Mouse (Mus musculus): ENCODE measurements around the gene Fgfr2. TPM values are rescaled to one million over a fixed set of nuclear protein-coding genes. Genes with fewer than 3 reads are reported as not detected.

The Fgfr2 gene
- polyA plus RNA-seq, 1 experiment from 2014 or later = 24.1 TPM

DNA sequence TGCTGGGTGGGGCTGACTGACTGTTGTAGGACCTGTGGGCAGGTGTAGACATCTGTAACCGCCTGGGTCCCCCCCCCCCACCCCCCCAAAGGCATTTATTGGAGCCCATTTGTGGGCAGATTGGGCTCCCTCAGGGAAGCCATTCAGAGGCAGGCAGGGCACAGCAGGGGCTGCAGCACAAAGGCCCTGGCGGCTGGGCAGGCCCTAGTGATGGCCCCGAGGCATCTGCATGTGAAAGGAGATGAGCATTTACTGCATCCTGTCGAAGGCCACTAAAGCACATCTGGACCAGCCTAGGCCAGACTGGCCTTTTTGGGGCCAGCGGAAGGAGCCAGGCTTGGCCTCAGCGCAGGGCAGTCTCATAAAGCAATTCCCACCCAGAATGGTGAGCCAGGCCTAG is 506.8 kb downstream of the Fgfr2 start:
- H3K4me2 ChIP-seq (ENCODE audit: low read length) = no peak overlapping the region
- no peak overlapping the region for H3K27ac ChIP-seq (ENCODE audit: low read depth, low read length)
- peaks cover 2% of the 10 kb centered on the region; the same call in 1 of the 2 replicates for H3K4me1 ChIP-seq (ENCODE audit: control insufficient read depth, insufficient read depth, low read depth, low read length)
- H3K27me3 ChIP-seq (replicated peaks; ENCODE audit: control insufficient read depth, insufficient read depth, low read length) = no peaks in the 10 kb centered on the region
- no peak overlapping the region for H3K9ac ChIP-seq (ENCODE audit: low read depth, low read length)
- no peaks in the 10 kb centered on the region for H3K36me3 ChIP-seq (ENCODE audit: control insufficient read depth, insufficient read depth, low read length)
- no peak overlapping the region for H3K4me3 ChIP-seq (ENCODE audit: low read length)
- no peak for ATAC-seq
- 26% methylated on average over 5 of the region's 6 CpGs for WGBS
- no peaks in the 10 kb centered on the region for H3K9me3 ChIP-seq (ENCODE audit: control insufficient read depth, low read length)

GRCm38 (mm10) chr7:132615346-132615745 is 507.8 kb downstream of the Fgfr2 start:
- H3K4me2 ChIP-seq (ENCODE audit: low read length) = no peak overlapping the region
- no peaks in the 10 kb centered on the region for H3K27me3 ChIP-seq (replicated peaks; ENCODE audit: control insufficient read depth, insufficient read depth, low read length)
- H3K4me3 ChIP-seq (ENCODE audit: low read length) = no peak overlapping the region
- H3K9ac ChIP-seq (ENCODE audit: low read depth, low read length) = no peak overlapping the region
- no peaks in the 10 kb centered on the region for H3K36me3 ChIP-seq (ENCODE audit: control insufficient read depth, insufficient read depth, low read length)
- H3K9me3 ChIP-seq (ENCODE audit: control insufficient read depth, low read length) = no peaks in the 10 kb centered on the region
- peaks cover 7% of the 10 kb centered on the region for H3K4me1 ChIP-seq (ENCODE audit: control insufficient read depth, insufficient read depth, low read depth, low read length)
- H3K27ac ChIP-seq (ENCODE audit: low read depth, low read length) = no peak overlapping the region
- 17% methylated on average over 3 of the region's 3 CpGs for WGBS
- no peak for ATAC-seq

- no peak overlapping the region for H3K4me3 ChIP-seq (ENCODE audit: low read length)
- ATAC-seq = no peak
- no peak overlapping the region for H3K9ac ChIP-seq (ENCODE audit: low read depth, low read length)
- no peak overlapping the region for H3K27ac ChIP-seq (ENCODE audit: low read depth, low read length)
- no peak overlapping the region for H3K4me2 ChIP-seq (ENCODE audit: low read length)
- peaks cover 7% of the 10 kb centered on the region for H3K4me1 ChIP-seq (ENCODE audit: control insufficient read depth, insufficient read depth, low read depth, low read length)
- WGBS = 94% methylated on average over 8 of the region's 8 CpGs
- no peaks in the 10 kb centered on the region for H3K9me3 ChIP-seq (ENCODE audit: control insufficient read depth, low read length)
- H3K27me3 ChIP-seq (replicated peaks; ENCODE audit: control insufficient read depth, insufficient read depth, low read length) = no peaks in the 10 kb centered on the region
- no peaks in the 10 kb centered on the region for H3K36me3 ChIP-seq (ENCODE audit: control insufficient read depth, insufficient read depth, low read length)
Observed at GRCm38 (mm10) chr7:132611530-132611929, 511.6 kb downstream of the Fgfr2 start.

- Histone ChIP-seq H3K36me3 (ENCODE audit: control insufficient read depth, insufficient read depth, low read length) (no peaks in the 10 kb centered on the region), H3K27ac (ENCODE audit: low read depth, low read length) (peak within 1 kb of the TSS; percentile 46; the same call in 1 of the 2 replicates), H3K4me3 (ENCODE audit: low read length) (peak within 1 kb of the TSS; percentile 63), H3K27me3 (replicated peaks; ENCODE audit: control insufficient read depth, insufficient read depth, low read length) (no peaks in the 10 kb centered on the region), H3K9me3 (ENCODE audit: control insufficient read depth, low read length) (no peaks in the 10 kb centered on the region), H3K4me2 (ENCODE audit: low read length) (peak within 1 kb of the TSS; percentile 65), H3K9ac (ENCODE audit: low read depth, low read length) (peak within 1 kb of the TSS; percentile 70), H3K4me1 (ENCODE audit: control insufficient read depth, insufficient read depth, low read depth, low read length) (peaks cover 7% of the 10 kb centered on the region)
- ATAC-seq = peak; percentile 94
- 8% methylated on average over 44 of the region's 44 CpGs for WGBS
Observed at GRCm38 (mm10) chr7:132610468-132611318, 512.5 kb downstream of the Fgfr2 start, which contains the start of gene Lhpp. Gene Lhpp, plus strand, starts transcription at chr7:132610638.

DNA sequence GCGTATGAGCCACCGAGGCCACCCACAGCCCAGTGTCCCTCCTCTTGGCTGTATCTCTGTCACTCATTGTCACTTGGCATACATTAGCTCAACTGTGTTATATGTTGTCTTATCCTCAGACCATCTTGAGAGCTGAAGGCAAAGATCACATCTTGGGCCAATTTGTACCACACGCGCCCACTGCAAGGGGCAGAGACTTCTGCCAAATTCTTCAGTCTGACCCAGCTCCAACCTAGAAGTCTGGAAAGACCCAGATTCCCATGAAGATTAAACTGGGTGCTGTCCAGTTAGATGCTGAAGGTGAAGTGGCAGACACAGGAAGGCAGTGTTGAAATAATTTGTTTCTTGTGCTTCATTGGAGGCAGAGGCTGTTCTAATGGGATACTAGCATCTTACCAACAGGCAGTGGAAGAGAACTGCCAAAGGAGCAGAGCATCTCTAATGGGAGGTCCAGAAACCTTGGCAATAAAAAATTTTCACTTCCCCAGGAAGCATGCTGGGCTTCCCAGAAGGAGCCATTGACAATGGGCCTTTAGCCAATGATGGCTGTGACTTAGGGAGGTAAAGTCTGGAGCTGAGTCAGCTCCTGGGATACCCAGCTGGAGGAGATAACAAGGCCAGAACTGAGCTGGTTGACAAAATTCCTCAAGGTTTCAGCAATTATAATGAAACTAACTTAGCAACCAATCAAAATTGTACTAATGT is 514.7 kb downstream of the Fgfr2 start:
- H3K36me3 ChIP-seq (ENCODE audit: control insufficient read depth, insufficient read depth, low read length) = no peaks in the 10 kb centered on the region
- no peak for ATAC-seq
- H3K9ac ChIP-seq (ENCODE audit: low read depth, low read length) = no peak overlapping the region
- no peaks in the 10 kb centered on the region for H3K27me3 ChIP-seq (replicated peaks; ENCODE audit: control insufficient read depth, insufficient read depth, low read length)
- no peaks in the 10 kb centered on the region for H3K9me3 ChIP-seq (ENCODE audit: control insufficient read depth, low read length)
- 91% methylated on average over 4 of the region's 4 CpGs for WGBS
- no peak overlapping the region for H3K4me3 ChIP-seq (ENCODE audit: low read length)
- H3K4me1 ChIP-seq (ENCODE audit: control insufficient read depth, insufficient read depth, low read depth, low read length) = peaks cover 7% of the 10 kb centered on the region; the same call in 1 of the 2 replicates
- H3K4me2 ChIP-seq (ENCODE audit: low read length) = no peak overlapping the region
- H3K27ac ChIP-seq (ENCODE audit: low read depth, low read length) = no peak overlapping the region

GRCm38 (mm10) chr7:132605689-132606088 is 517.5 kb downstream of the Fgfr2 start:
- Histone ChIP-seq H3K27ac (ENCODE audit: low read depth, low read length) (no peak overlapping the region), H3K4me1 (ENCODE audit: control insufficient read depth, insufficient read depth, low read depth, low read length) (peaks cover under 1% of the 10 kb centered on the region; the same call in 1 of the 2 replicates), H3K36me3 (ENCODE audit: control insufficient read depth, insufficient read depth, low read length) (no peaks in the 10 kb centered on the region), H3K9me3 (ENCODE audit: control insufficient read depth, low read length) (no peaks in the 10 kb centered on the region), H3K27me3 (replicated peaks; ENCODE audit: control insufficient read depth, insufficient read depth, low read length) (peaks cover 16% of the 10 kb centered on the region), H3K4me3 (ENCODE audit: low read length) (no peak overlapping the region), H3K9ac (ENCODE audit: low read depth, low read length) (no peak overlapping the region), H3K4me2 (ENCODE audit: low read length) (no peak overlapping the region)
- WGBS = 59% methylated on average over 5 of the region's 5 CpGs
- no peak for ATAC-seq

GRCm38 (mm10) chr7:132604720-132605119 is 518.4 kb downstream of the Fgfr2 start:
- Histone ChIP-seq H3K4me3 (ENCODE audit: low read length) (no peak overlapping the region), H3K4me1 (ENCODE audit: control insufficient read depth, insufficient read depth, low read depth, low read length) (peaks cover 4% of the 10 kb centered on the region), H3K27me3 (replicated peaks; ENCODE audit: control insufficient read depth, insufficient read depth, low read length) (peaks cover 26% of the 10 kb centered on the region), H3K27ac (ENCODE audit: low read depth, low read length) (no peak overlapping the region), H3K9ac (ENCODE audit: low read depth, low read length) (no peak overlapping the region), H3K4me2 (ENCODE audit: low read length) (no peak overlapping the region), H3K9me3 (ENCODE audit: control insufficient read depth, low read length) (no peaks in the 10 kb centered on the region), H3K36me3 (ENCODE audit: control insufficient read depth, insufficient read depth, low read length) (no peaks in the 10 kb centered on the region)
- ATAC-seq = no peak
- WGBS = 88% methylated on average over 4 of the region's 4 CpGs

- H3K4me2 ChIP-seq (ENCODE audit: low read length) = no peak overlapping the region
- H3K36me3 ChIP-seq (ENCODE audit: control insufficient read depth, insufficient read depth, low read length) = no peaks in the 10 kb centered on the region
- H3K9me3 ChIP-seq (ENCODE audit: control insufficient read depth, low read length) = no peaks in the 10 kb centered on the region
- 10% methylated on average over 8 of the region's 8 CpGs for WGBS
- peaks cover 48% of the 10 kb centered on the region for H3K27me3 ChIP-seq (replicated peaks; ENCODE audit: control insufficient read depth, insufficient read depth, low read length)
- ATAC-seq = no peak
- H3K27ac ChIP-seq (ENCODE audit: low read depth, low read length) = no peak overlapping the region
- peaks cover 22% of the 10 kb centered on the region for H3K4me1 ChIP-seq (ENCODE audit: control insufficient read depth, insufficient read depth, low read depth, low read length)
- H3K9ac ChIP-seq (ENCODE audit: low read depth, low read length) = no peak overlapping the region
- no peak overlapping the region for H3K4me3 ChIP-seq (ENCODE audit: low read length)
Observed at GRCm38 (mm10) chr7:132600926-132601325, 522.2 kb downstream of the Fgfr2 start.

DNA sequence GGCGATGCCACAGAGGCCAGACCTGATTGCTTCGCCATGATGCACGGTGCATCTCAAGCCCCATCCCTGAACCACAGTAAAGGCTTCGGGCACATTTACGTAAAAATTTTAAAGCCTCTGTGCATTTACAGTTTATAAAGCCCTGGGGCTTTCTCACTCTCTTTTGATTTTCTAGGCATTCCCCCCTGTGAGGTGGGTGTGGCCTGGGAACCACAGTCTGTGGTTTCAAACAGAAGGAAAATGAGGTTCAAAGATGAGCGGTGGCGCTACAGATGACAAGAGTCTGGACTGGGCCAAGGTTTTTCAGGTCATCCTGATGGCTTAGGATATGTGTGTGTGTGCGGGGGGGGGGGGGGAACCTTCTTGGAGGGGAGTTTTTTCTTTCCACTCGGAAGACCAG is 523.1 kb downstream of the Fgfr2 start:
- ATAC-seq = no peak
- Histone ChIP-seq H3K36me3 (ENCODE audit: control insufficient read depth, insufficient read depth, low read length) (no peaks in the 10 kb centered on the region), H3K27ac (ENCODE audit: low read depth, low read length) (no peak overlapping the region), H3K9me3 (ENCODE audit: control insufficient read depth, low read length) (no peaks in the 10 kb centered on the region), H3K9ac (ENCODE audit: low read depth, low read length) (no peak overlapping the region), H3K4me1 (ENCODE audit: control insufficient read depth, insufficient read depth, low read depth, low read length) (peaks cover 22% of the 10 kb centered on the region), H3K4me3 (ENCODE audit: low read length) (peak overlapping the region; percentile 45), H3K27me3 (replicated peaks; ENCODE audit: control insufficient read depth, insufficient read depth, low read length) (peaks cover 50% of the 10 kb centered on the region), H3K4me2 (ENCODE audit: low read length) (peak overlapping the region; percentile 77)
- 2% methylated on average over 9 of the region's 9 CpGs for WGBS
